Mouse (Mus musculus) left cerebral cortex, adult 2 months (tissue): ENCODE measurements around the gene Tspan17. TPM values are rescaled to one million over a fixed set of nuclear protein-coding genes. Genes with fewer than 3 reads are reported as not detected.

Experiments
- DNase-seq, 2 experiments: peaks; one replicate each; pipeline ENCODE4 v3.0.0; 2021 to 2022; ENCODE audit warnings: low spot score in 2 of 2, mixed read lengths in 1 of 2; ENCODE audit errors: extremely low spot score in 1 of 2
- H3K27ac ChIP-seq: fragments of 200-600 bp; 2 replicates; pipeline ENCODE4 v1.8.1; 2022
- H3K4me3 ChIP-seq: fragments of 200-600 bp; 2 replicates; pipeline ENCODE4 v1.8.1; 2022
- CTCF ChIP-seq: fragments of 200-600 bp; IDR thresholded peaks from 2 replicates; pipeline ENCODE4 v1.8.1; 2022; ENCODE audit warnings: antibody characterized with exemption, mild to moderate bottlenecking, moderate library complexity
- intact Hi-C: fragments of 180-260 bp; cut with DNase I; formaldehyde crosslinking; loops from one replicate; pipeline ENCODE4 v1.15.1; 2025
- total RNA-seq, 2 experiments: library from RNA; stranded (reverse); gene quantifications; 2 replicates each; pipeline ENCODE4 v1.2.3; 2021

Gene Tspan17
- total RNA-seq, 2 experiments from 2014 or later = 91.7 to 95.3 TPM

DNA sequence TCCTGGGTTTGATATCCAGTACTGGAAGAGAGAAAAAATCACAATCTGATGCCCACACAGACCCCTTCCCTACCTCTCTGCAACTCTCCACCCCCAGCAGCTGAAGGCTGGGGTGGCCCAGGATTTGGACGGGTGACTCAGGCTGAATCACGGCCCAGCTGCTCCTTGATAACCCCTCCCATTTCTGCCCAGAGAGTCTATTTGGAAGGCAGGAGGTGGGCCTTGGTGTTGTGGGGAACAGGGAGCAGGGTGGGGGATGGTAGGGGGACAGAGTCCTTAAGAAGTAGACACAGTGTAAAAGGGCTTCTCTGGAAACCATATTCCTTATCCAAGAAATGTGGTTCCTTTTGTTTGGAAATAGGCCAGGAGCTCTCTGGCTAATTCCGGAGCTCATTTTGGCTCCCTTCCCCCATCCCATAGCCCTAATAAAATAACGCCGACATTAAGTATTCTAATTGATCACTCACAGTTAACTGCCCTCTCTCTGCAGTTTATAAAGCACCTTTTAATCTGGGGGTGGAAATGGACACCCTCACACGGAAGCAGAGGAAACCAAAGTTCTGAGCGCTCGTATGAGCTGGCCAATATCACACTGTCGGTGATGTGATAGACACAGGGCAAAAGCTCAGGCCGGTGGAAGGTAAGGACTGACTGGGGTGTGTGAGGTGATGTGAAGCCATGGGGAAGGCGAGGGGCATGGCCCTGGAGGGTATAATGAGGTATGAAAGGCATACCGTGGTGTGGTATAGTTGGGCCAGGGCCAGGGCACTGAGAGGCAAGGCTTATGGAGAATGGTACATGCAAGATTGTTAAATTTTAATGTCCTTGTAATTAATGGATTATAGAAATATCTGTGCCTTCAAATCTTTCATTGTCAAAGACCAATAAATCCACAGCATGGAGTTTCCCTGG lies 34.8 kb upstream of the Tspan17 start:
- peak overlapping the region; percentile 93 for H3K27ac ChIP-seq
- DNase-seq = peak; percentile 39 to 44
- TF ChIP-seq CTCF = no peak
- no peak overlapping the region for H3K4me3 ChIP-seq
- intact Hi-C loops = no loop called here

DNA sequence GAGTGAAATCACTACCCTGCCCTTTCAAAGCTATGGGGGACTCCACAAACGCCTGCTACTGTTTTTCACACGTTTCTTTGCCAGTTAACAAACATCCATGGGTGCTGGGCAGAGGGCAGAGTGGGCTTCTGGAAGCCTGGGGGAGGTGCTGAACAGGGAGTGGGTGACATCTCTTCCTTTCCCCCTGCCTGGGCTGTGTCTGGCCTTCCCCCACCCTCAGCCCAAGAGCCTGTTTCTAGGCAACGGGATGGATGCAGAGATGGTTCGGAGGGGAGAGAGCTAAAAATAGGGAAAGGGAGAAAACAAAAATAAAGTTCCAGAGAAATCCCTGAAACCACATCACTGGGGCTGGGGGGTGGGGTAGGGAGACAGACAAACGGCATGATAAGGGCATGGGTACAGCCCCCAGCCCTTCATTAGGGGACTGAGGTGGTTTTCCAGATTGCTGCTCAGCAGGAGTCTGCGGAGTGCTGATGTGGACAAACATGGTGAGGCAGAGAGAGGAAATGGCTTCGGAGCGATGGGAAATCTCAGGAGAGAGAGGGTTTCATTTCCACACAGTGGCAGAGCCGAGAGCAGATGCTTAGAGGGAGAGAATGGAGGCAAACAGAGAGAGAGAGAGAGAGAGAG lies 33.9 kb upstream of the Tspan17 start:
- peak overlapping the region; percentile 93 for H3K27ac ChIP-seq
- TF ChIP-seq CTCF = no peak
- H3K4me3 ChIP-seq = no peak overlapping the region
- peak in 1 of 2 experiments; percentile 49 for DNase-seq
- intact Hi-C loops = no loop called here

DNA sequence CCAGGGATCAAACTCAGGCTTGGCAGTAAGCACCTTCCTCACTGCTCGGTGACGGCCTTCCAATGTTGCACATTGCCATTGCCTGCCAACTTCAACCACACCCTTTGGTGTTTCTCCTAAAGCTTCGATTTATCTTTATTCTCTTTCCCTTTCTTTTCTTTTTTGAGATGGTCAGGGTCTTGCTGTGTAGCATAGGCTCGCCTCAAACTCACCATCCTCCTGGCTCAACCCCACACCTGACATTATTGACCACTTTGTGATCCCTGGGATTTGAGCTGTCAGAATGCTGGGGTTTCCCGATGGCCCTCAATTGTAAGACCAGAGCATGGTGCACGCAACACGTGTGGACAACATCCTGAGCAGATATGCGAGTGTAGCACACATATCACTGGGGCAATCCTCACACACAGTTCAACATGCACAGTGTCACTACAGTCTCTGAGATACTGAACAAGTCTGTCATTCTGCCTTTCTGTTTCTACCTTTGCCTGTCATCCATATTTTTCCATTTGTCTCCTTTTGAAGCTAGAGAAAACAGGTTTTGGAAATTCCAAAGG lies 32.9 kb upstream of the Tspan17 start:
- no peak for TF ChIP-seq CTCF
- Histone ChIP-seq H3K27ac (peak overlapping the region; percentile 93), H3K4me3 (no peak overlapping the region)
- intact Hi-C loops = no loop called here
- DNase-seq = peak in 1 of 2 experiments; percentile 11

DNA sequence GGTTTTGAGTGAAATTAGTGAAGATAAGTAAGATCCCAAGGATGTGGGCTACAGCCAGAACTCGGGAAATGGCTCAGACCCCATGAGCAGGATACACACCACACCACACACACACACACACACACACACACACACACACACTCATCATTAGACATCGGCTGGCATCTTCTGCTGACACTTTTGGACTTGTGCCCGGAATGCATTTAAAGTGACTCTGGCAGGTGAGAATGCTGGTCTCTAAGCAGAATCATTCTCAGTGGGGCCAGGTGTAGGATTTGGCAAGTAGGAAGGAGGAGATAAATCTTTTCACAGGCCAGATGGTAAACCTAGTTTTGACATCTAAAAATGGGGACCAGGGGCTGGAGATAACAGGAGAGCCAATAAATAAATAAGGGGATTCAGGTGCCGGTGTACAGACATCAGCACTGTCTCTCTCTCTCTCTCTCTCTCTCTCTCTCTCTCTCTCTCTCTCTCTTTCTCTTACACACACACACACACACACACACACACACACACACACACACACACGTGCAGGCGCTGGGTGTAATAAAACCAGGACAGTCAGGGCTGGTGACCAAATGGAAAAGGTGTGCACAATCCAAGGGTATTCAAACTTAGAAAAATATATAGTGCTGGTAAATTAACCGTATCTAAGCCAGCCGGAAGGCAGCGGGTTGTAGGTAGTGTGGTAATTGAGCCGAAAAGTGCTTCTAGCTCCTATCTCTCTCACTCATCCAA lies 31.9 kb upstream of the Tspan17 start:
- DNase-seq = peak in 1 of 2 experiments; percentile 29
- no peak for TF ChIP-seq CTCF

DNA sequence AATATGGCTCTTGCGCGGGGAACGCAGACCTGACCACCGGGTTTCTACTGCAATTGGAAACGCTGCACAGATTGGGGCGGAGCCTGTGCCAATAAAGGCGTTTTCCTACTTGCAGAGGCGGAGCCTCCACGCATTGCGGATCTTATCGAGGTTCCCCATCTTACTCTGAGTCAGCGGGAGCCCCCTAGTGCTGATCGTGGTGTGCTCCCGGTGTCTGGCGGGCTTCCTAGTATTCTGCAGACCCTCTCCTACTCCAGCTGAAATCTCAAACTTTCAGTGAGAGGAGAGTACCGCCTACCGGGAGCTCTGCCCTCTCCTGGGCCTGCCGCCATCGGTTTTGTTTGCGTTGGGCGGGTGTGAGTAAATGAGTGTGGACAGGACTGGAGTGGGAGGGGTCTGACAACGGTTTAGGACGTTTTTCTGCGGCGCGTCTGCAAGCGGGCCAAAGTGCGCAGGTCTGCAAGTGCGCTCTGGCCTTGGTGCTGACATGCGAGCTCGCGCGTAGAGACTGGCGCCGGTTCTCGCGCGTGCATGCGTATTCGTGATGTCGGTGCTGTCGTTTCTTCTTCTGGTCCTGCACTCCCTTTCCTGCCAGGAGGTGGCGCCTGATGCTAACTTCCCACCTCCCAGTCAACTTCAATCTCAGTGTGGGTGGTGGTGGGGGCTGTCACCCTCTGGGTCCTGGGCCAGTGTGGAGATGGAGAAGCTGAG lies 31.0 kb upstream of the Tspan17 start:
- intact Hi-C loops = loop anchor here (2.0 kb wide), 2 partner anchors 37 to 41 kb away; no protein-coding TSS in a partner anchor
- Histone ChIP-seq H3K27ac (peak overlapping the region; percentile 93), H3K4me3 (peak overlapping the region; percentile 40)
- DNase-seq = peak; percentile 88 to 90
- TF ChIP-seq CTCF = peak; percentile 70

More for the DNA sequence above, 31.9 kb upstream of the Tspan17 start:
- H3K4me3 ChIP-seq = peak overlapping the region; percentile 40
- H3K27ac ChIP-seq = peak overlapping the region; percentile 93
- intact Hi-C loops = no loop called here

DNA sequence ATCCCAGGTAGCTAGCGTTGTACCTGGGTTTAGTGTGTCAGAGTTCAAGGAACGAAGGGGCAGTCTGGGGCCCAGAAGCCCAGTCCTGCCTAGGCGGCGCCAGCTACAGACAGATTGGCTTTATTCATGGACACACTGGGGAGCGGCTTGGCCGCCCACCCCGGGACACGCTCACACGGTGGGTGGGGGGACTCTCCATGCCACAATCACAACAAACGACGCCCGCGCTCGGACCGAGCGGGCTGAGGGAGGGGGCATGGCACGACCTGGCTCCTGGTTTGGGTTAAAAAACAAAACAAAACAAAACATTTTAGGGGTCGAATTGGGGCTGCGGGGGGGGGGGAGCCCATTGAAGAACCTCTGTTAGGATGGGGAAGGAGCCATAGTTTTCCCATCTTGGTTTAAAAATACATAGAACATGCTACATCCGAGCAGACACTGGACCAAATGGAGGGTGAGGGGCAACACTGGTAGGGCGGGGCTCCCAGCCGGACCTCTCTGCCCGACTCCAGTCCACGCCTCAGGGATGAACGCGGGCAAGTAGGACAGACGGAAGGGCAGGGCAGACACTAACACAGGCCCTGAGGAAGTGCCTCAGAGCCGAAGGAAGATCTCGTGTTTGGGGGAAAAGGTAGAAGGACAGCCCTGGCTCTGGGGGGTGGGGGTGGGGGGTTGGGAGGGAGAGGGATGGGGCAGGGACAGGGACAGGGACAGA lies 30.3 kb upstream of the Tspan17 start:
- H3K27ac ChIP-seq = peak overlapping the region; percentile 93
- peak overlapping the region; percentile 9; the same call in 1 of the 2 replicates for H3K4me3 ChIP-seq
- intact Hi-C loops = loop anchor here (2.0 kb wide), 2 partner anchors 36 to 42 kb away; no protein-coding TSS in a partner anchor
- DNase-seq = no peak
- no peak for TF ChIP-seq CTCF

DNA sequence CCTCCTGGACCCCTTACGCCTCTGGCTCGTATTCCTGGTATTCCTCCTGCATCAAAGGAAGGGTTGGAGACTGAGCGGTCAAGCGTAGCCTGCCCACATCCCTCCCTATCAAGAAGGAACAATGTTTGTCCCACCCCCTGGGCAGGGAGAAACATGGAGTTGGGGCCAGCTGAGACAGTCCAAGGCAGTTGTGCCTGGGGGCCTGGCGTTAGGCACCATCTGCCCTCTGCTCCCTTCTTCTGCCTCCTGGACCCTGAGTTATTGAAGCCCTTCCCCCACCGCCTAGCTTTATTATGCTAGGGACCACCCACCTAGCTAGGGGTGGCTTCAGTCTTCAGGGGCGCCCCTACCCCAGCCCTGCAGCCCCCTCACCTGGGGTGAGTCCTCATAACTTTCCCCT lies 29.7 kb upstream of the Tspan17 start:
- H3K27ac ChIP-seq = peak overlapping the region; percentile 93
- peak in 1 of 2 experiments; percentile 14 for DNase-seq
- intact Hi-C loops = loop anchor here (2.0 kb wide), 2 partner anchors 35 to 43 kb away; no protein-coding TSS in a partner anchor
- no peak for TF ChIP-seq CTCF
- H3K4me3 ChIP-seq = no peak overlapping the region

DNA sequence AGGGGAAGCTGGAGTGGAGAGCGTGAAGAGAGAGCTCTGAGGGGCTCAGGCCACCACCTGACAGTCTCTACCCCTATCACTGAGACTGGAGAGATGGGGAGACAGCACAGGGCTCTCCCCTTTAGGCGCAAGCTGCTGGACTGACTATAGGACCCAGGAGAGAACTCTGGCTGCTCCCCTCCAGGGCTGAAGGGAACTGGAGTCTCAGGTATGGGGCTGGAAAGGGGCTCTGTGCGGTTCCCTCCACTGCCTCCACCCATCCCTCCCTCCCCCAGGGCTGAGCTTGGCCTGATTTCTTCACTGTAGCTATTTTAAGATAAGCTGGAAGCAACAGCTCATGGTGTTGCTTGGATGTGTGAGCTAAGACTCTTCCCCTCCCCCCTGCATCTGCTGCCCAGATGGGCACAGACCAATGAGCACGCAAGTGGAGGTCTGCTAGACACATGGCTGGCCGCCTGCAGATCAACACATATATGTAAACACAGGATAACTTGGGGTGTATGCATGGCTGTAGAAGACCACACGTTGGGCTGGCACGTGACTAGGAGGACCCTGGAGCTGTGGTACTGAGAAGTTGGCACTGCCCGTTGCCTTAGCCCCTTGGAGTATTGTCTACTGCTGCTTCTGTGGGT lies 28.9 kb upstream of the Tspan17 start:
- Histone ChIP-seq H3K27ac (peak overlapping the region; percentile 93), H3K4me3 (no peak overlapping the region)
- peak; percentile 78 to 81 for DNase-seq
- no peak for TF ChIP-seq CTCF
- intact Hi-C loops = no loop called here

DNA sequence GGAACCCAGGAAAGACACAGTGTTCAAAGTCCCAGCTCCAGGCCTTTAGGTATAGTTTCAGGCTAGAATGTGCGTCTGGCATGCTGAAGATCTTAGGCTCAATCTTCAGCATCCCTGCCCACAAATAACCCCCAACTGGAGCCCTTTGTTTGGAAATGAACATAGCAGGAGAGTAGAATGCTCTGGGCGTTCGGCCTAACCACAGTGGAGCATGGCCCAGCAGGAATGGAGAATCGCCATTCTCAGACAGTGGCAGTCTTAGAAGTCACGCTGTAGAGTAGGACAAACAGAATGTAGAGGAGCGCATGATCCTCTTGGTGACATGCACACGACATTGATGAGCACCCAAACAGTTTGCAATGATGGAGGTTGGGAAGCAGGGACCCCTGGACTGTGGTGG lies 28.3 kb upstream of the Tspan17 start:
- intact Hi-C loops = no loop called here
- peak overlapping the region; percentile 86 for H3K27ac ChIP-seq

More for the DNA sequence above, 28.3 kb upstream of the Tspan17 start:
- no peak overlapping the region for H3K4me3 ChIP-seq
- no peak for TF ChIP-seq CTCF
- DNase-seq = no peak
